ENCODE assay signal across 25 mouse cellular contexts in genomic region chr10:120407230-120407629, GRCm38 (mm10).
A peak's percentile ranks its signal among the peaks of the same experiment; 100 is the strongest.
DNase-seq lines count a peak whose midpoint lies in the region; ATAC-seq and TF ChIP-seq lines count a peak whose summit lies in the region.
"Had no signal": no experiment of that assay in that cellular context is flagged by ENCODE, and none has a peak within 500 bp of the region (broad histone marks: within the 10 kb centered on the region; RNA-seq: fewer than 3 reads in every experiment).

No protein-coding gene starts in this region.

- ATAC-seq in forebrain, embryonic 12.5 days (ENCODE audit: low FRiP score): no peak
- no peak for ATAC-seq in forebrain, postnatal 0 days
- 0 out of 2 replicates have a peak, but pooled peaks have one; percentile 25 for ATAC-seq in lung, embryonic 14.5 days (ENCODE audit: insufficient read depth)
- ATAC-seq in embryonic facial prominence, embryonic 15.5 days (ENCODE audit: insufficient number of reproducible peaks, low FRiP score, low TSS enrichment, low read depth): no peak
- ATAC-seq: hindbrain, embryonic 16.5 days; intestine, embryonic 15.5 days; liver, embryonic 12.5 days; Patski had no signal

- H3K9ac ChIP-seq in forebrain, embryonic 12.5 days: no peak overlapping the region
- H3K9ac ChIP-seq in forebrain, postnatal 0 days: no peak overlapping the region
- H3K9ac ChIP-seq in lung, embryonic 14.5 days: no peak overlapping the region
- H3K9ac ChIP-seq in embryonic facial prominence, embryonic 15.5 days: no peak overlapping the region
- H3K9ac ChIP-seq: intestine, embryonic 15.5 days; liver, embryonic 12.5 days; neural tube, embryonic 15.5 days had no signal

- peaks cover 6% of the 10 kb centered on the region; the same call in 1 of the 2 replicates for H3K36me3 ChIP-seq in forebrain, embryonic 12.5 days (replicated peaks)
- H3K36me3 ChIP-seq in forebrain, postnatal 0 days (ENCODE audit: insufficient read depth): no peaks in the 10 kb centered on the region
- H3K36me3 ChIP-seq in lung, embryonic 14.5 days (ENCODE audit: insufficient read depth): peaks cover 6% of the 10 kb centered on the region; the same call in 1 of the 2 replicates
- H3K36me3 ChIP-seq in embryonic facial prominence, embryonic 15.5 days: no peaks in the 10 kb centered on the region
- H3K36me3 ChIP-seq: intestine, embryonic 15.5 days; neural tube, embryonic 15.5 days had no signal

- H3K4me2 ChIP-seq in forebrain, embryonic 12.5 days: no peak overlapping the region
- H3K4me2 ChIP-seq in forebrain, postnatal 0 days (ENCODE audit: low read depth): no peak overlapping the region
- H3K4me2 ChIP-seq in lung, embryonic 14.5 days: no peak overlapping the region
- no peak overlapping the region for H3K4me2 ChIP-seq in embryonic facial prominence, embryonic 15.5 days (replicated peaks)
- H3K4me2 ChIP-seq: intestine, embryonic 15.5 days; liver, embryonic 12.5 days; neural tube, embryonic 15.5 days had no signal

- no peak for TF ChIP-seq CTCF in forebrain, postnatal 0 days (IDR thresholded peaks at IDR 0.05; ENCODE audit: low read depth)
- TF ChIP-seq CTCF in lung, embryonic 14.5 days (IDR thresholded peaks at IDR 0.05; ENCODE audit: low read depth): no peak

- H3K9me3 ChIP-seq in forebrain, embryonic 12.5 days: no peaks in the 10 kb centered on the region
- H3K9me3 ChIP-seq in forebrain, postnatal 0 days (ENCODE audit: low read length): no peaks in the 10 kb centered on the region
- H3K9me3 ChIP-seq in lung, embryonic 14.5 days (ENCODE audit: low read depth, low read length): no peaks in the 10 kb centered on the region
- H3K9me3 ChIP-seq in embryonic facial prominence, embryonic 15.5 days (replicated peaks): no peaks in the 10 kb centered on the region
- H3K9me3 ChIP-seq: hindbrain, embryonic 10.5 days; intestine, embryonic 15.5 days; liver, embryonic 12.5 days; neural tube, embryonic 15.5 days had no signal

- H3K27ac ChIP-seq in forebrain, embryonic 12.5 days: 0 out of 2 replicates have a peak overlapping the region, but pooled peaks have one; percentile 32
- H3K27ac ChIP-seq in forebrain, postnatal 0 days (ENCODE audit: low read depth, low read length): no peak overlapping the region
- H3K27ac ChIP-seq in lung, embryonic 14.5 days (ENCODE audit: low read depth): no peak overlapping the region
- 0 out of 2 replicates have a peak overlapping the region, but pooled peaks have one; percentile 13 for H3K27ac ChIP-seq in embryonic facial prominence, embryonic 15.5 days (replicated peaks)
- H3K27ac ChIP-seq: hindbrain, embryonic 10.5 days; intestine, embryonic 15.5 days; liver, embryonic 12.5 days; neural tube, embryonic 15.5 days; stomach, postnatal 0 days had no signal

- no peak for DNase-seq in forebrain, postnatal 0 days
- no peak for DNase-seq in lung, embryonic 14.5 days
- DNase-seq in lung, postnatal 36 days: no peak
- DNase-seq in embryo, embryonic 11 days: peak; percentile 46
- DNase-seq in gastrocnemius, postnatal 25 days: no peak
- DNase-seq in layer of hippocampus, postnatal 25 days (ENCODE audit: extremely low spot score in 1 of 2, low spot score in 1 of 2): no peak
- DNase-seq: adrenal gland, postnatal 36 days; cerebellum, adult 9-10 months; gastrocnemius, postnatal 36 days; kidney, adult 9 months; layer of hippocampus, adult 9-11 months; lung, adult 18-20 months; lung, postnatal 14 days; right cerebral cortex, postnatal 14 days; thymus, adult 2 months had no signal

- WGBS in forebrain, embryonic 12.5 days: 29% methylated on average over 9 of the region's 9 CpGs
- 52% methylated on average over 9 of the region's 9 CpGs for WGBS in forebrain, postnatal 0 days
- WGBS in lung, embryonic 14.5 days: 35% methylated on average over 9 of the region's 9 CpGs
- 26% methylated on average over 9 of the region's 9 CpGs for WGBS in embryonic facial prominence, embryonic 15.5 days

- H3K4me1 ChIP-seq in forebrain, embryonic 12.5 days: peaks cover 30% of the 10 kb centered on the region
- H3K4me1 ChIP-seq in forebrain, postnatal 0 days (ENCODE audit: insufficient read depth): no peaks in the 10 kb centered on the region
- H3K4me1 ChIP-seq in lung, embryonic 14.5 days (ENCODE audit: insufficient read depth): peaks cover 7% of the 10 kb centered on the region; the same call in 1 of the 2 replicates
- H3K4me1 ChIP-seq in embryonic facial prominence, embryonic 15.5 days: peaks cover 28% of the 10 kb centered on the region

- no peaks in the 10 kb centered on the region for H3K27me3 ChIP-seq in forebrain, embryonic 12.5 days
- H3K27me3 ChIP-seq in forebrain, postnatal 0 days (ENCODE audit: insufficient read depth, low read length): peaks cover 21% of the 10 kb centered on the region
- no peaks in the 10 kb centered on the region for H3K27me3 ChIP-seq in lung, embryonic 14.5 days (ENCODE audit: insufficient read depth, low read length)
- no peaks in the 10 kb centered on the region for H3K27me3 ChIP-seq in embryonic facial prominence, embryonic 15.5 days
- H3K27me3 ChIP-seq: intestine, embryonic 15.5 days; liver, embryonic 12.5 days; neural tube, embryonic 15.5 days; Patski had no signal

- H3K4me3 ChIP-seq in forebrain, embryonic 12.5 days (replicated peaks): no peak overlapping the region
- H3K4me3 ChIP-seq in forebrain, postnatal 0 days (ENCODE audit: low read depth, low read length): no peak overlapping the region
- H3K4me3 ChIP-seq in lung, embryonic 14.5 days (ENCODE audit: low read depth, low read length): no peak overlapping the region
- no peak overlapping the region for H3K4me3 ChIP-seq in embryonic facial prominence, embryonic 15.5 days (replicated peaks)
- H3K4me3 ChIP-seq: erythroblast, embryonic 14.5 days; hindbrain, embryonic 10.5 days; intestine, embryonic 15.5 days; liver, embryonic 12.5 days; neural tube, embryonic 15.5 days had no signal

Comparison
In these comparisons a context has a peak if more than half of its experiments do, and no peak if none do; other contexts are left out.
1. H3K27ac ChIP-seq: peak in forebrain, embryonic 12.5 days (single experiment) and embryonic facial prominence, embryonic 15.5 days (single experiment); none in forebrain, postnatal 0 days (single experiment) and lung, embryonic 14.5 days (single experiment).